Mouse (Mus musculus): ENCODE measurements around the gene E2f1. TPM values are rescaled to one million over a fixed set of nuclear protein-coding genes. Genes with fewer than 3 reads are reported as not detected.

E2f1 gene
- polyA plus RNA-seq, 1 experiment: 11.0 TPM

GRCm38 (mm10) chr2:154525285-154525684, 44.4 kb downstream of the E2f1 start:
- Histone ChIP-seq H3K4me2 (ENCODE audit: low read depth) (no peak overlapping the region), H3ac (ENCODE audit: control insufficient read depth, insufficient read length) (no peak overlapping the region), H3K27me3 (ENCODE audit: control insufficient read depth, insufficient read depth, insufficient read length) (no peaks in the 10 kb centered on the region), H3K36me3 (ENCODE audit: control insufficient read depth, insufficient read depth) (peaks cover 24% of the 10 kb centered on the region), H3K4me3 (no peak overlapping the region), H3K79me2 (ENCODE audit: control insufficient read depth, insufficient read depth) (no peaks in the 10 kb centered on the region)
- no peak for TF ChIP-seq MAX (IDR thresholded peaks at IDR 0.05; ENCODE audit: low read depth)
- no peak for TF ChIP-seq E2F4 (IDR thresholded peaks at IDR 0.05; ENCODE audit: insufficient read depth)
- TF ChIP-seq TCF12 (IDR thresholded peaks at IDR 0.05; ENCODE audit: insufficient read depth, poor library complexity, severe bottlenecking): no peak

- Histone ChIP-seq H3K4me3 (no peak overlapping the region), H3K4me2 (ENCODE audit: low read depth) (no peak overlapping the region), H3ac (ENCODE audit: control insufficient read depth, insufficient read length) (no peak overlapping the region), H3K36me3 (ENCODE audit: control insufficient read depth, insufficient read depth) (peaks cover 22% of the 10 kb centered on the region), H3K79me2 (ENCODE audit: control insufficient read depth, insufficient read depth) (no peaks in the 10 kb centered on the region), H3K27me3 (ENCODE audit: control insufficient read depth, insufficient read depth, insufficient read length) (no peaks in the 10 kb centered on the region)
- TF ChIP-seq TCF12 (IDR thresholded peaks at IDR 0.05; ENCODE audit: insufficient read depth, poor library complexity, severe bottlenecking) (no peak), MYOG (IDR thresholded peaks at IDR 0.05; ENCODE audit: control insufficient read depth in 1 of 3, insufficient read depth in 1 of 3, insufficient read length in 2 of 3, low read depth in 2 of 3) (no peak), E2F4 (IDR thresholded peaks at IDR 0.05; ENCODE audit: insufficient read depth) (no peak), REST (IDR thresholded peaks at IDR 0.05; ENCODE audit: insufficient read depth, insufficient read length) (no peak), POLR2A (IDR thresholded peaks at IDR 0.05; ENCODE audit: insufficient read length, low read depth) (no peak), MAX (IDR thresholded peaks at IDR 0.05; ENCODE audit: low read depth) (no peak), TCF3 (IDR thresholded peaks at IDR 0.05; ENCODE audit: insufficient read length, low read depth) (no peak), CEBPB (IDR thresholded peaks at IDR 0.05; ENCODE audit: insufficient read depth, poor library complexity, severe bottlenecking) (no peak)
Measured at GRCm38 (mm10) chr2:154522334-154522733, 47.4 kb downstream of the E2f1 start.

GRCm38 (mm10) chr2:154521449-154521848, 48.2 kb downstream of the E2f1 start:
- Histone ChIP-seq H3ac (ENCODE audit: control insufficient read depth, insufficient read length) (no peak overlapping the region), H3K4me3 (no peak overlapping the region), H3K27me3 (ENCODE audit: control insufficient read depth, insufficient read depth, insufficient read length) (no peaks in the 10 kb centered on the region), H3K4me2 (ENCODE audit: low read depth) (no peak overlapping the region), H3K79me2 (ENCODE audit: control insufficient read depth, insufficient read depth) (no peaks in the 10 kb centered on the region), H3K36me3 (ENCODE audit: control insufficient read depth, insufficient read depth) (peaks cover 22% of the 10 kb centered on the region)
- TF ChIP-seq MAX (IDR thresholded peaks at IDR 0.05; ENCODE audit: low read depth) (no peak), USF1 (IDR thresholded peaks at IDR 0.05; ENCODE audit: low read depth) (peak; percentile 9), POLR2AphosphoS2 (IDR thresholded peaks at IDR 0.05; ENCODE audit: insufficient read length, low read depth) (no peak)

GRCm38 (mm10) chr2:154517424-154517823, 52.3 kb downstream of the E2f1 start:
- Histone ChIP-seq H3K79me2 (ENCODE audit: control insufficient read depth, insufficient read depth) (no peaks in the 10 kb centered on the region), H3K4me2 (ENCODE audit: low read depth) (no peak overlapping the region), H3K27me3 (ENCODE audit: control insufficient read depth, insufficient read depth, insufficient read length) (no peaks in the 10 kb centered on the region), H3K4me3 (no peak overlapping the region), H3K36me3 (ENCODE audit: control insufficient read depth, insufficient read depth) (peaks cover 13% of the 10 kb centered on the region), H3ac (ENCODE audit: control insufficient read depth, insufficient read length) (no peak overlapping the region)
- no peak for TF ChIP-seq SRF (IDR thresholded peaks at IDR 0.05; ENCODE audit: control insufficient read depth, insufficient read length, low read depth)
- no peak for TF ChIP-seq TCF12 (IDR thresholded peaks at IDR 0.05; ENCODE audit: insufficient read depth, poor library complexity, severe bottlenecking)
- no peak for TF ChIP-seq USF1 (IDR thresholded peaks at IDR 0.05; ENCODE audit: low read depth)
- no peak for TF ChIP-seq POLR2AphosphoS2 (IDR thresholded peaks at IDR 0.05; ENCODE audit: insufficient read length, low read depth)
- TF ChIP-seq TCF3 (IDR thresholded peaks at IDR 0.05; ENCODE audit: insufficient read length, low read depth): no peak
- TF ChIP-seq POLR2A (IDR thresholded peaks at IDR 0.05; ENCODE audit: insufficient read length, low read depth): no peak
- no peak for TF ChIP-seq E2F4 (IDR thresholded peaks at IDR 0.05; ENCODE audit: insufficient read depth)
- TF ChIP-seq MAX (IDR thresholded peaks at IDR 0.05; ENCODE audit: low read depth): no peak
- TF ChIP-seq MYOD1 (IDR thresholded peaks at IDR 0.05; ENCODE audit: control insufficient read depth in 1 of 3, insufficient read length in 2 of 3, low read depth in 2 of 3): no peak
- no peak for TF ChIP-seq CEBPB (IDR thresholded peaks at IDR 0.05; ENCODE audit: insufficient read depth, poor library complexity, severe bottlenecking)
- TF ChIP-seq MYOG (IDR thresholded peaks at IDR 0.05; ENCODE audit: control insufficient read depth in 1 of 3, insufficient read depth in 1 of 3, insufficient read length in 2 of 3, low read depth in 2 of 3): no peak
- no peak for TF ChIP-seq REST (IDR thresholded peaks at IDR 0.05; ENCODE audit: insufficient read depth, insufficient read length)

- H3K4me3 ChIP-seq: no peak overlapping the region
- H3K4me2 ChIP-seq (ENCODE audit: low read depth): no peak overlapping the region
- no peaks in the 10 kb centered on the region for H3K79me2 ChIP-seq (ENCODE audit: control insufficient read depth, insufficient read depth)
- TF ChIP-seq SRF (IDR thresholded peaks at IDR 0.05; ENCODE audit: control insufficient read depth, insufficient read length, low read depth) (no peak), MAX (IDR thresholded peaks at IDR 0.05; ENCODE audit: low read depth) (no peak), USF1 (IDR thresholded peaks at IDR 0.05; ENCODE audit: low read depth) (no peak), REST (IDR thresholded peaks at IDR 0.05; ENCODE audit: insufficient read depth, insufficient read length) (no peak), TCF12 (IDR thresholded peaks at IDR 0.05; ENCODE audit: insufficient read depth, poor library complexity, severe bottlenecking) (no peak), POLR2A (IDR thresholded peaks at IDR 0.05; ENCODE audit: insufficient read length, low read depth) (no peak), E2F4 (IDR thresholded peaks at IDR 0.05; ENCODE audit: insufficient read depth) (no peak), CEBPB (IDR thresholded peaks at IDR 0.05; ENCODE audit: insufficient read depth, poor library complexity, severe bottlenecking) (no peak), MYOD1 (IDR thresholded peaks at IDR 0.05; ENCODE audit: control insufficient read depth in 1 of 3, insufficient read length in 2 of 3, low read depth in 2 of 3) (no peak), POLR2AphosphoS2 (IDR thresholded peaks at IDR 0.05; ENCODE audit: insufficient read length, low read depth) (no peak), TCF3 (IDR thresholded peaks at IDR 0.05; ENCODE audit: insufficient read length, low read depth) (no peak)
- no peaks in the 10 kb centered on the region for H3K27me3 ChIP-seq (ENCODE audit: control insufficient read depth, insufficient read depth, insufficient read length)
- peaks cover 14% of the 10 kb centered on the region for H3K36me3 ChIP-seq (ENCODE audit: control insufficient read depth, insufficient read depth)
- H3ac ChIP-seq (ENCODE audit: control insufficient read depth, insufficient read length): no peak overlapping the region
Measured at GRCm38 (mm10) chr2:154516944-154517343, 52.7 kb downstream of the E2f1 start.

All from myocyte (in vitro differentiated cells).